Mouse (Mus musculus): ENCODE results near the gene Elmod3. TPM values are rescaled to one million over a fixed set of nuclear protein-coding genes. Genes with fewer than 3 reads are reported as not detected.

Gene Elmod3
- polyA plus RNA-seq, 1 experiment: 5.1 TPM

- Histone ChIP-seq H3K79me2 (ENCODE audit: control insufficient read depth, insufficient read depth) (no peaks in the 10 kb centered on the region), H3K27me3 (ENCODE audit: control insufficient read depth, insufficient read depth, insufficient read length) (no peaks in the 10 kb centered on the region), H3ac (ENCODE audit: control insufficient read depth, insufficient read length, low read depth) (no peak overlapping the region), H3K36me3 (ENCODE audit: control insufficient read depth, insufficient read depth) (no peaks in the 10 kb centered on the region), H3K79me3 (ENCODE audit: low read depth) (no peaks in the 10 kb centered on the region), H3K4me3 (ENCODE audit: insufficient read depth, poor library complexity, severe bottlenecking) (no peak overlapping the region)
- TF ChIP-seq USF1 (IDR thresholded peaks at IDR 0.05; ENCODE audit: low read depth) (no peak), CEBPB (IDR thresholded peaks at IDR 0.05; ENCODE audit: low read depth) (no peak), MYOD1 (IDR thresholded peaks at IDR 0.05; ENCODE audit: control insufficient read depth, insufficient read length, low read depth) (no peak), FOSL1 (IDR thresholded peaks at IDR 0.05; ENCODE audit: insufficient read depth, low read length, poor library complexity, severe bottlenecking) (no peak), MYOG (IDR thresholded peaks at IDR 0.05; ENCODE audit: control insufficient read depth, extremely low read depth, insufficient read length) (no peak), CTCF (IDR thresholded peaks at IDR 0.05; ENCODE audit: control insufficient read depth, insufficient read depth, insufficient read length) (no peak), MAX (IDR thresholded peaks at IDR 0.05) (no peak)
These were observed 38.7 kb upstream of the Elmod3 start for GRCm38 (mm10) chr6:72636940-72637339.

GRCm38 (mm10) chr6:72635760-72636431 lies 37.7 kb upstream of the Elmod3 start:
- Histone ChIP-seq H3K4me3 (ENCODE audit: insufficient read depth, poor library complexity, severe bottlenecking) (no peak overlapping the region), H3K27me3 (ENCODE audit: control insufficient read depth, insufficient read depth, insufficient read length) (no peaks in the 10 kb centered on the region), H3ac (ENCODE audit: control insufficient read depth, insufficient read length, low read depth) (no peak overlapping the region), H3K79me3 (ENCODE audit: low read depth) (no peaks in the 10 kb centered on the region), H3K79me2 (ENCODE audit: control insufficient read depth, insufficient read depth) (no peaks in the 10 kb centered on the region), H3K36me3 (ENCODE audit: control insufficient read depth, insufficient read depth) (no peaks in the 10 kb centered on the region)
- TF ChIP-seq CEBPB (IDR thresholded peaks at IDR 0.05; ENCODE audit: low read depth): no peak
- no peak for TF ChIP-seq MYOG (IDR thresholded peaks at IDR 0.05; ENCODE audit: control insufficient read depth, extremely low read depth, insufficient read length)
- no peak for TF ChIP-seq CTCF (IDR thresholded peaks at IDR 0.05; ENCODE audit: control insufficient read depth, insufficient read depth, insufficient read length)
- TF ChIP-seq MYOD1 (IDR thresholded peaks at IDR 0.05; ENCODE audit: control insufficient read depth, insufficient read length, low read depth): no peak
- no peak for TF ChIP-seq MAX (IDR thresholded peaks at IDR 0.05)
- no peak for TF ChIP-seq USF1 (IDR thresholded peaks at IDR 0.05; ENCODE audit: low read depth)
- TF ChIP-seq FOSL1 (IDR thresholded peaks at IDR 0.05; ENCODE audit: insufficient read depth, low read length, poor library complexity, severe bottlenecking): no peak

DNA sequence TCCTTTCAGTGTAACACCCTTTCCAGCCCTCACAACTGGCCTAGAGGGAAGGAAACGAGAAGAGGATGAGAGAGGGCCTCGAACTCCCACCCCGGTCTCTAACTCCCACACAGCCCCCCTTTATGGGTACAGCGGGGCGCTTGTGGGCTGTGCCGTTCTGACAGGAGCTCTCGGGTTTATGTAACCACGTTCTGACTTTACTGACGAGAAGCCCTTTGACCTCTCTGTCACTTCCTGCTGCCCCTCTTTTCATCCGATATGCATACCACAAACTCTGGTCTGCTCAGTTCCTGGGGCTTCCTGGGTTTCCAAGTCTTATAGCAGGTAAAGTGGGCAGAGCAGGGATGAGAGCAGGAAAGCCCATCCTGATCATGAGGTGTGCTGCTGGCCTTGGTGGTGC lies 36.1 kb upstream of the Elmod3 start:
- H3K79me2 ChIP-seq (ENCODE audit: control insufficient read depth, insufficient read depth): no peaks in the 10 kb centered on the region
- no peaks in the 10 kb centered on the region for H3K36me3 ChIP-seq (ENCODE audit: control insufficient read depth, insufficient read depth)
- no peak overlapping the region for H3K4me3 ChIP-seq (ENCODE audit: insufficient read depth, poor library complexity, severe bottlenecking)
- H3ac ChIP-seq (ENCODE audit: control insufficient read depth, insufficient read length, low read depth): no peak overlapping the region
- TF ChIP-seq MAX (IDR thresholded peaks at IDR 0.05) (no peak), CEBPB (IDR thresholded peaks at IDR 0.05; ENCODE audit: low read depth) (no peak), FOSL1 (IDR thresholded peaks at IDR 0.05; ENCODE audit: insufficient read depth, low read length, poor library complexity, severe bottlenecking) (no peak), USF1 (IDR thresholded peaks at IDR 0.05; ENCODE audit: low read depth) (no peak), CTCF (IDR thresholded peaks at IDR 0.05; ENCODE audit: control insufficient read depth, insufficient read depth, insufficient read length) (no peak), MYOD1 (IDR thresholded peaks at IDR 0.05; ENCODE audit: control insufficient read depth, insufficient read length, low read depth) (no peak)
- no peaks in the 10 kb centered on the region for H3K79me3 ChIP-seq (ENCODE audit: low read depth)
- H3K27me3 ChIP-seq (ENCODE audit: control insufficient read depth, insufficient read depth, insufficient read length): no peaks in the 10 kb centered on the region

DNA sequence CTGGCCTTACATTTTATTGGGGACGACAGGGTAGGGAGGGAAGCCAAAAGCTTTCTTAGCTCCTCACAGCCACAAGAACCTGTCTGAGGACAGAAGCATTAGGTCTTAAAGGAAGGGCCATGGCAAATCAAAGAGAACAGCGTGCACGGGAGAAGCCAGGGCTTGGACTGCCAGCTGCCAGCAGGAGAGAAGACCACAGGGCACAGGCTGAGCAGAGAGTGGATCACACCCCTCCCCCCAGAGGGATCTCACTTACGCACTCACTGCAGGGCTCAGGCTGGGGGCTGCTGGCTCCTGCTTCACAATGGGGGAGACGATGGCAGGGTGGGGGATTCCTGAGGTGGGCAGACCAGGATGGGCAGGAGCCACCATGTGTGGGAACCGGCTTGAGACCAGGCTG lies 33.5 kb upstream of the Elmod3 start:
- no peak overlapping the region for H3ac ChIP-seq (ENCODE audit: control insufficient read depth, insufficient read length, low read depth)
- no peaks in the 10 kb centered on the region for H3K36me3 ChIP-seq (ENCODE audit: control insufficient read depth, insufficient read depth)
- H3K79me3 ChIP-seq (ENCODE audit: low read depth): no peaks in the 10 kb centered on the region
- no peaks in the 10 kb centered on the region for H3K79me2 ChIP-seq (ENCODE audit: control insufficient read depth, insufficient read depth)
- TF ChIP-seq CTCF (IDR thresholded peaks at IDR 0.05; ENCODE audit: control insufficient read depth, insufficient read depth, insufficient read length) (no peak), MYOG (IDR thresholded peaks at IDR 0.05; ENCODE audit: control insufficient read depth, extremely low read depth, insufficient read length) (no peak), MAX (IDR thresholded peaks at IDR 0.05) (no peak), MYOD1 (IDR thresholded peaks at IDR 0.05; ENCODE audit: control insufficient read depth, insufficient read length, low read depth) (no peak), FOSL1 (IDR thresholded peaks at IDR 0.05; ENCODE audit: insufficient read depth, low read length, poor library complexity, severe bottlenecking) (no peak), USF1 (IDR thresholded peaks at IDR 0.05; ENCODE audit: low read depth) (no peak), CEBPB (IDR thresholded peaks at IDR 0.05; ENCODE audit: low read depth) (no peak)
- no peaks in the 10 kb centered on the region for H3K27me3 ChIP-seq (ENCODE audit: control insufficient read depth, insufficient read depth, insufficient read length)
- H3K4me3 ChIP-seq (ENCODE audit: insufficient read depth, poor library complexity, severe bottlenecking): no peak overlapping the region

GRCm38 (mm10) chr6:72630961-72631360 lies 32.7 kb upstream of the Elmod3 start:
- Histone ChIP-seq H3K4me3 (ENCODE audit: insufficient read depth, poor library complexity, severe bottlenecking) (no peak overlapping the region), H3K27me3 (ENCODE audit: control insufficient read depth, insufficient read depth, insufficient read length) (no peaks in the 10 kb centered on the region), H3K79me3 (ENCODE audit: low read depth) (no peaks in the 10 kb centered on the region), H3K36me3 (ENCODE audit: control insufficient read depth, insufficient read depth) (no peaks in the 10 kb centered on the region), H3ac (ENCODE audit: control insufficient read depth, insufficient read length, low read depth) (no peak overlapping the region), H3K79me2 (ENCODE audit: control insufficient read depth, insufficient read depth) (no peaks in the 10 kb centered on the region)
- TF ChIP-seq MYOG (IDR thresholded peaks at IDR 0.05; ENCODE audit: control insufficient read depth, extremely low read depth, insufficient read length) (no peak), CEBPB (IDR thresholded peaks at IDR 0.05; ENCODE audit: low read depth) (no peak), USF1 (IDR thresholded peaks at IDR 0.05; ENCODE audit: low read depth) (no peak), CTCF (IDR thresholded peaks at IDR 0.05; ENCODE audit: control insufficient read depth, insufficient read depth, insufficient read length) (no peak), MAX (IDR thresholded peaks at IDR 0.05) (no peak), MYOD1 (IDR thresholded peaks at IDR 0.05; ENCODE audit: control insufficient read depth, insufficient read length, low read depth) (no peak), FOSL1 (IDR thresholded peaks at IDR 0.05; ENCODE audit: insufficient read depth, low read length, poor library complexity, severe bottlenecking) (no peak)

Measured in C2C12 (cell line).